Mouse (Mus musculus) embryonic fibroblast, embryonic 13.5 days (primary cell): ENCODE results near the gene Slc2a2. TPM values are rescaled to one million over a fixed set of nuclear protein-coding genes. Genes with fewer than 3 reads are reported as not detected.
A peak's percentile ranks its signal among the peaks of the same experiment; 100 is the strongest.

ENCODE experiments used
- H3K27ac ChIP-seq: 2 replicates; pipeline ENCODE4 v1.5.1; 2012; ENCODE audit warnings: low read length, control low read depth, inconsistent platforms; ENCODE audit not compliant: insufficient read depth
- H3K4me1 ChIP-seq: 2 replicates; pipeline ENCODE4 v1.6.1; 2011; ENCODE audit warnings: low read length; ENCODE audit not compliant: control insufficient read depth, insufficient read depth
- H3K4me3 ChIP-seq: 2 replicates; pipeline ENCODE4 v1.5.1; 2011; ENCODE audit warnings: mild to moderate bottlenecking, control low read depth, low read length; ENCODE audit not compliant: insufficient read depth
- CTCF ChIP-seq: IDR thresholded peaks from 2 replicates; pipeline ENCODE4 v1.5.1; 2011; ENCODE audit warnings: mild to moderate bottlenecking, control low read depth, low read length, moderate library complexity, borderline replicate concordance; ENCODE audit not compliant: insufficient read depth
- POLR2A ChIP-seq: IDR thresholded peaks from 2 replicates; pipeline ENCODE4 v1.6.1; 2011; ENCODE audit warnings: low read depth, mild to moderate bottlenecking, control low read depth, low read length, moderate library complexity
- polyA plus RNA-seq: library from polyadenylated mRNA; stranded (reverse); fragments of >200 nt; gene quantifications from 2 replicates; pipeline ENCODE4 v1.2.4, GENCODE M21; 2011; ENCODE audit warnings: low read depth; ENCODE audit not compliant: missing spikeins, insufficient read length

The Slc2a2 gene
- polyA plus RNA-seq, 1 experiment, result not detected

GRCm38 (mm10) chr3:28725203-28725602, 27.5 kb downstream of the Slc2a2 start:
- Histone ChIP-seq H3K4me3 (no peak overlapping the region), H3K27ac (no peak overlapping the region), H3K4me1 (0 out of 2 replicates have a peak, but pooled peaks cover 4% of the 10 kb centered on the region)
- no peak for TF ChIP-seq POLR2A
- no peak for TF ChIP-seq CTCF

GRCm38 (mm10) chr3:28726356-28726755, 28.7 kb downstream of the Slc2a2 start:
- TF ChIP-seq POLR2A (no peak), CTCF (no peak)
- no peak overlapping the region for H3K4me3 ChIP-seq

GRCm38 (mm10) chr3:28734712-28735111, 37.0 kb downstream of the Slc2a2 start:
- peak overlapping the region; percentile 76 for H3K27ac ChIP-seq
- no peak overlapping the region for H3K4me3 ChIP-seq
- TF ChIP-seq CTCF, result no peak
- peaks cover 7% of the 10 kb centered on the region for H3K4me1 ChIP-seq

More at GRCm38 (mm10) chr3:28726356-28726755, 28.7 kb downstream of the Slc2a2 start:
- 0 out of 2 replicates have a peak, but pooled peaks cover 4% of the 10 kb centered on the region for H3K4me1 ChIP-seq
- no peak overlapping the region for H3K27ac ChIP-seq

GRCm38 (mm10) chr3:28736981-28737380, 39.3 kb downstream of the Slc2a2 start:
- Histone ChIP-seq H3K4me3 (no peak overlapping the region), H3K4me1 (peaks cover 7% of the 10 kb centered on the region), H3K27ac (no peak overlapping the region)
- no peak for TF ChIP-seq POLR2A
- TF ChIP-seq CTCF, result no peak

- Histone ChIP-seq H3K27ac (no peak overlapping the region), H3K4me3 (no peak overlapping the region), H3K4me1 (peaks cover 3% of the 10 kb centered on the region; the same call in 1 of the 2 replicates)
- TF ChIP-seq POLR2A (no peak), CTCF (no peak)
Observed at GRCm38 (mm10) chr3:28740353-28740752, 42.6 kb downstream of the Slc2a2 start.

- TF ChIP-seq CTCF (no peak), POLR2A (no peak)
- Histone ChIP-seq H3K4me1 (no peaks in the 10 kb centered on the region), H3K27ac (no peak overlapping the region), H3K4me3 (no peak overlapping the region)
Observed at GRCm38 (mm10) chr3:28743251-28743650, 45.5 kb downstream of the Slc2a2 start.

GRCm38 (mm10) chr3:28745835-28746483, 48.3 kb downstream of the Slc2a2 start:
- Histone ChIP-seq H3K4me3 (no peak overlapping the region), H3K27ac (no peak overlapping the region), H3K4me1 (no peaks in the 10 kb centered on the region)
- TF ChIP-seq POLR2A (no peak), CTCF (peak; percentile 89)

- Histone ChIP-seq H3K27ac (no peak overlapping the region), H3K4me3 (no peak overlapping the region), H3K4me1 (no peaks in the 10 kb centered on the region)
- no peak for TF ChIP-seq POLR2A
- no peak for TF ChIP-seq CTCF
Observed at GRCm38 (mm10) chr3:28748151-28748550, 50.4 kb downstream of the Slc2a2 start.

GRCm38 (mm10) chr3:28748956-28749355, 51.3 kb downstream of the Slc2a2 start:
- Histone ChIP-seq H3K4me3 (no peak overlapping the region), H3K27ac (no peak overlapping the region), H3K4me1 (no peaks in the 10 kb centered on the region)
- TF ChIP-seq CTCF (no peak), POLR2A (no peak)

- no peak overlapping the region for H3K4me3 ChIP-seq
- no peak for TF ChIP-seq CTCF
- no peak for TF ChIP-seq POLR2A
- H3K27ac ChIP-seq, result no peak overlapping the region
- H3K4me1 ChIP-seq, result no peaks in the 10 kb centered on the region
Observed at GRCm38 (mm10) chr3:28755477-28755876, 57.8 kb downstream of the Slc2a2 start.

GRCm38 (mm10) chr3:28761225-28761789, 63.6 kb downstream of the Slc2a2 start:
- H3K4me3 ChIP-seq, result no peak overlapping the region
- no peak for TF ChIP-seq CTCF
- TF ChIP-seq POLR2A, result no peak
- no peak overlapping the region for H3K27ac ChIP-seq
- H3K4me1 ChIP-seq, result peaks cover 4% of the 10 kb centered on the region; the same call in 1 of the 2 replicates
